Mouse (Mus musculus) liver, embryonic 11.5 days (tissue): ENCODE data around the gene Nell1. TPM values are rescaled to one million over a fixed set of nuclear protein-coding genes. Genes with fewer than 3 reads are reported as not detected.

ENCODE experiments used
- ATAC-seq: fragments of 200-750 bp; cut with Nextera tagmentation; replicated peaks from 2 replicates; pipeline ENCODE4 v1.8.0; 2017; ENCODE audit warnings: moderate number of reproducible peaks, mild to moderate bottlenecking, moderate TSS enrichment, moderate library complexity; ENCODE audit not compliant: low FRiP score
- DNase-seq: peaks from one replicate; pipeline ENCODE4 v3.0.0-alpha.2; 2017; ENCODE audit warnings: low spot score
- H3K27ac ChIP-seq: fragments of 300-500 bp; sonication (generic); 2 replicates; pipeline ENCODE4 v1.5.1; 2014; ENCODE audit warnings: mild to moderate bottlenecking, low read depth, low read length, control low read depth
- H3K27me3 ChIP-seq: fragments of 300-500 bp; sonication (generic); replicated peaks from 2 replicates; pipeline ENCODE4 v1.6.1; 2014; ENCODE audit warnings: low read length, mixed read lengths; ENCODE audit not compliant: control insufficient read depth, insufficient read depth
- H3K36me3 ChIP-seq: fragments of 300-500 bp; sonication (generic); 2 replicates; pipeline ENCODE4 v1.6.1; 2014; ENCODE audit warnings: mild to moderate bottlenecking, low read length, moderate library complexity, mixed read lengths; ENCODE audit not compliant: control insufficient read depth, insufficient read depth
- H3K4me1 ChIP-seq: fragments of 300-500 bp; sonication (generic); replicated peaks from 2 replicates; pipeline ENCODE4 v1.6.1; 2014; ENCODE audit warnings: low read length, mixed read lengths; ENCODE audit not compliant: control insufficient read depth, insufficient read depth
- H3K4me2 ChIP-seq: fragments of 300-500 bp; sonication (generic); 2 replicates; pipeline ENCODE4 v1.6.1; 2014; ENCODE audit warnings: mild to moderate bottlenecking, control low read depth, moderate library complexity
- H3K4me3 ChIP-seq: fragments of 300-500 bp; sonication (generic); 2 replicates; pipeline ENCODE4 v1.5.1; 2014; ENCODE audit warnings: low read depth, low read length, control low read depth
- H3K9ac ChIP-seq: fragments of 300-500 bp; sonication (generic); 2 replicates; pipeline ENCODE4 v1.6.1; 2014; ENCODE audit warnings: low read depth, low read length, control low read depth
- H3K9me3 ChIP-seq: fragments of 300-500 bp; sonication (generic); 2 replicates; pipeline ENCODE4 v1.6.1; 2016; ENCODE audit warnings: low read length, inconsistent platforms, mixed read lengths; ENCODE audit not compliant: control insufficient read depth
- WGBS: fragments of 180-500 bp; shearing (Covaris S2); extraction: QIAGEN DNeasy Blood & Tissue Kit; methylation state at CpG from one replicate; pipeline ENCODE4 v1.1.7; 2014; 5-methylcytosine and 5-hydroxymethylcytosine counted together
- polyA plus RNA-seq: library from polyadenylated mRNA; unstranded; fragments of >200 nt; fragmentation: Nextera tagmentation; extraction: Ambion mirVana; gene quantifications from 2 replicates; pipeline ENCODE4 v1.2.1, GENCODE M21; 2014

The Nell1 gene
- polyA plus RNA-seq, 1 experiment from 2014 or later = 1.7 TPM

DNA sequence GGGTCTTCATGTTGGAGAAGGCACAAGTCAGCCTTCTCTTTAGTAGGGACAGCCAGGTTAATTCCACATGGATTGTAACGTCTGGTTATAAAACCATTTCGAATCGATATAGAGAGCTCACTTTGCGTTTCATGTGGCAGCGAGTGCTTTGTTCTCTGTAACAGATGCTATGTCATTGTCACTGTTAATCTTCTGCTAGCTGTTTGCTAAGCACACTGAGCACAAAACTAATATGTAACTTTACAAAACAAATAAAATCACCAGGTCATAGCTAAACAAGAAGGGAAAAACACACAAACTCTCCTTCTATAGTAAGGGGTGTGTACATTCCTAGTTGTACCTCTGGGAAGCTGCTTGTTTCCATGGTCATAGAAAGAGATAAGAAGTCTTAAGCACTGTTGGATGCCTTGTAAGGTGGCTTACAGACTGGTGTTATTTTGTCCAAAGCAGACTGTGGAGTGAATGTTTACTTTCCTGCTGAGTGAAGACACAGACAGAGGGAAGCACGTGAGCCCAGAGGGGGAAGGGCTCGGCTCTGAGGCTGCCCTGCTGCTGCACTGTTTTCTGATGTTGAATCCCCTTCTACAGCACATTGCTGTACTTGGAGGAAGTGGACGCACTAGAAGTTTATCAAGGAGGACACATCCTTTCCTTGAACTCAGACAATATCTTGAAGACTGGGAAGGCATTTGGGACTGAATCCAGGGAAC, 131.1 kb downstream of the Nell1 start:
- Histone ChIP-seq H3K4me2 (no peak overlapping the region), H3K27ac (no peak overlapping the region)
- no peak; the same call in 1 of the 2 replicates for ATAC-seq

DNA sequence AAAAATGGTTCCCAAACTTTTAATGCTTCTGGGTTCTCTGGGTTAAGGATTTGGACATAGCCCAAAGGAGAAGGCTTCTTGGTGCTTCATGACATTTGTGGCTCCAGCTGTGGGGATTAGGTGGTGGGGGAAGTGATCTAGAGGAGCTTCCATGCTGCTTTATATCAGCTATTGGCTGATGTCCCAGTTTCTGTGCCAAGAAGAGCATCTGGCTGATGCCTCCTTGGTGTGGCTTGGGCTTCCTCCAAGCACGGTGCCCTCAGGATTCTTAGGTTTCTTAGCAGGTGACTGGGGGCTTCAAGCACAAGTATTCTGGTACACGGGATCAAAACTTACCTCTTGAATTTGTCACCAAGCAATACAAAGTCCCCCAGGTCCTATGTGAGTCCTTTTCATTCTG, 132.6 kb downstream of the Nell1 start:
- 87% methylated on average over 2 of the region's 2 CpGs for WGBS
- Histone ChIP-seq H3K4me2 (no peak overlapping the region), H3K36me3 (no peaks in the 10 kb centered on the region), H3K4me3 (no peak overlapping the region), H3K9ac (no peak overlapping the region), H3K9me3 (no peaks in the 10 kb centered on the region), H3K27me3 (no peaks in the 10 kb centered on the region), H3K27ac (no peak overlapping the region), H3K4me1 (no peaks in the 10 kb centered on the region)
- ATAC-seq (no peak), DNase-seq (no peak)

More for the DNA sequence above, 131.1 kb downstream of the Nell1 start:
- H3K4me3 ChIP-seq = no peak overlapping the region
- no peaks in the 10 kb centered on the region for H3K36me3 ChIP-seq
- WGBS = 50% methylated on average over 8 of the region's 8 CpGs
- no peak overlapping the region for H3K9ac ChIP-seq
- H3K27me3 ChIP-seq = no peaks in the 10 kb centered on the region
- no peaks in the 10 kb centered on the region for H3K4me1 ChIP-seq
- no peaks in the 10 kb centered on the region for H3K9me3 ChIP-seq
- DNase-seq = no peak

DNA sequence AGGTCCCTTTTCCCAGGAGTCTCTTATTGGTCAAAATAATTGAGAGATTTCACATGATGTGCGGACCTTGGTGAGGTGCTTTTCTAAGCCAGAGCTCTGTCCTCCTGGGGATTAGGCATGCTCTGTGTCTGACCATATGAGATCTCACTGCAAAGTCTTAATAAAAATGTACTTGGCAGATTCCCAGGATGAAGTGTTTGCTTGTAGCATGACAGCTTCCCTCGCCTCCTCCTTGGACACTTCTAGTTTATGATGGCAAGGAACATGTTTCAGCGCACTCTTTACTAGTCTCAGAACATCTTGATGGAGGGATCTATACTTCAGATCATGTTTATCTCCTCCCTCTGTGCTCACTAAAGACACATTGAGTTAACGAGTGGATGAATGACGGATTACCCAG, 143.7 kb downstream of the Nell1 start:
- H3K36me3 ChIP-seq = no peaks in the 10 kb centered on the region
- no peak for ATAC-seq
- no peak overlapping the region for H3K4me3 ChIP-seq
- DNase-seq = no peak
- H3K27me3 ChIP-seq = no peaks in the 10 kb centered on the region
- H3K9ac ChIP-seq = no peak overlapping the region
- H3K4me2 ChIP-seq = no peak overlapping the region
- no peak overlapping the region for H3K27ac ChIP-seq
- H3K9me3 ChIP-seq = no peaks in the 10 kb centered on the region
- H3K4me1 ChIP-seq = no peaks in the 10 kb centered on the region
- WGBS = 88% methylated on average over 5 of the region's 5 CpGs

DNA sequence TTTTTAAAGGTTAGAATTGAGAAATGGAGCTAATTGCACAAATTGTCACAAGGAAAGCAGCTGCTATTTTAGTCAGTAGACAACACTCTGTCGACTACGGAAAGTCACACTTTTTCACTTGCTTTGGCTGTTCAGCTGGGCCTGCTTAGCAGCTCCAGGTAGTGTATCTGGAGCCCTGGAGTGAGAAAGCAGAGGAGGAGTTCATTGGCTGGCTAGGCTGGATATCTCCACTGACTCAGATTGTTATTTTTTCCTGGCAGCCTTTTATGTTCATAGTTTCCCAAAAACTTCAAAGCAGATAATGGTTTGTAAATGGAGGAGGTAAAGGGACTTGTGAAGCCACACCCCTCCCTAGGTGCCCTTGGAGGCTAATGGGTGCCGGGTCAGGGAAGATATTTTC, 163.0 kb downstream of the Nell1 start:
- WGBS = 73% methylated on average over 3 of the region's 3 CpGs
- Histone ChIP-seq H3K4me2 (no peak overlapping the region), H3K4me3 (no peak overlapping the region), H3K4me1 (no peaks in the 10 kb centered on the region), H3K36me3 (no peaks in the 10 kb centered on the region), H3K27ac (no peak overlapping the region), H3K27me3 (no peaks in the 10 kb centered on the region), H3K9ac (no peak overlapping the region), H3K9me3 (no peaks in the 10 kb centered on the region)
- no peak for DNase-seq
- ATAC-seq = no peak

DNA sequence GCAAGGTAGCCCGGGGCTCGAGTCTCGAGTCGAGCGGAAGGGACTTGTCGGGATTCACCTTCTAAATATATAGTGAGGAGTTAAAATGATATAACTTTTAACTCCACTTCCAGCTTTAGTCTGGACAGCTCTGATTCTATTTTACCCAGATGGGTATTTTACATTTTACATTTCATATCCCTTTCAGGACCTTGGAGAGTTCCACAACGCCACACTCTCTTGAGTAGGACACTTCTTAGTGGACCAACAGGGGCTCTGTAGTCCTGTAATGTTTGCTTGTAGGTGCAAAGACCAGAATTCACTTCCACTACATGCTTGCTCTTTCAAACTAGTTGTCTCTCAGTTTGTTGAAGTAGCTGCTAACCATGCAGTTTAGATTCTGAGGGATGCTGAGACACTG, 174.7 kb downstream of the Nell1 start:
- H3K27ac ChIP-seq = no peak overlapping the region
- H3K4me3 ChIP-seq = no peak overlapping the region
- DNase-seq (no peak), ATAC-seq (no peak)
- 88% methylated on average over 7 of the region's 7 CpGs for WGBS
- no peak overlapping the region for H3K4me2 ChIP-seq
- no peaks in the 10 kb centered on the region for H3K4me1 ChIP-seq
- H3K36me3 ChIP-seq = no peaks in the 10 kb centered on the region
- no peaks in the 10 kb centered on the region for H3K27me3 ChIP-seq
- H3K9me3 ChIP-seq = no peaks in the 10 kb centered on the region; the same call in 1 of the 2 replicates
- no peak overlapping the region for H3K9ac ChIP-seq

DNA sequence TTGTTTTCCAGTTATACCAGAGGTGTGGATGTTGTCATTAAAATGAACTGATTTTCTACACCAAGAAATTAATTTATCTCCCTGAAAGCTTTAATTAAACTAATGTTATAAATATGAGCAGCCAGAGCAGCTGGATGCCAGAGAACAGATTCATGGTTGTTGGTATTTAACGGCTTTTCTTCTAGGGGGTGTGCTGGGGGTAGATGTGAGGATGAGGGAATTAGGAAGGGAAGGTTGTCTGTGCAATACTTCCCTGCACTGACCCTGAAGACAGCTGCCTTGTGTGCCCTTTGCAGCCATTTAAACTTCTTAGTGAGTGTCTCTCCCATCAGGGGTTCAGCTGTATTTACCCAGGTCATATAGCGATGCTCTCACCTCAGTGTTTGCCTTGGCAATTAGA, 176.2 kb downstream of the Nell1 start:
- no peaks in the 10 kb centered on the region for H3K4me1 ChIP-seq
- H3K27me3 ChIP-seq = no peaks in the 10 kb centered on the region
- no peak for ATAC-seq
- H3K36me3 ChIP-seq = no peaks in the 10 kb centered on the region
- DNase-seq = no peak
- H3K27ac ChIP-seq = no peak overlapping the region
- no peak overlapping the region for H3K4me3 ChIP-seq
- no peaks in the 10 kb centered on the region; the same call in 1 of the 2 replicates for H3K9me3 ChIP-seq
- H3K4me2 ChIP-seq = no peak overlapping the region
- 84% methylated on average over 2 of the region's 2 CpGs for WGBS
- H3K9ac ChIP-seq = no peak overlapping the region

DNA sequence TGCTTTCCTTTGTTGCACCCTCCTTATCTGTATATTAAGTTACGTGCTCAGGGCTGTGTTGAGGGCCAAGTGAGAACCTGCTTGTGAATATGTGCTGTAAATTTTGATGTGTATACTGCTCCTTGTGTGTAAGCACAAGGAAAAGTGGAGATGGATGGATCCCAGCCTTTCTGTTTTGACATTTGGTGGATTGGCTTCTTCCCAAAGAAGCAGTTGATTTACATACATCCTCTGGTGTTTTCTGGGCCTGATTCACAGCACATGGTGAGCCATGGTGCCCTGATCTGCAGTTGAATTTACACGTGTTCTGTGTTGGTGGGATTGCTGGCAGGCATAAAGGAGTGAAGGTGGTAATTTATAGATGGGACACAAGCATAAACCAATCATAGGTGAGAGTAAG, 179.0 kb downstream of the Nell1 start:
- no peaks in the 10 kb centered on the region for H3K4me1 ChIP-seq
- H3K27ac ChIP-seq = no peak overlapping the region
- WGBS = 66% methylated on average over 2 of the region's 2 CpGs
- no peak overlapping the region for H3K9ac ChIP-seq
- no peaks in the 10 kb centered on the region for H3K36me3 ChIP-seq
- DNase-seq = no peak
- H3K27me3 ChIP-seq = no peaks in the 10 kb centered on the region
- H3K4me3 ChIP-seq = no peak overlapping the region
- no peak overlapping the region for H3K4me2 ChIP-seq
- no peak for ATAC-seq
- no peaks in the 10 kb centered on the region; the same call in 1 of the 2 replicates for H3K9me3 ChIP-seq

DNA sequence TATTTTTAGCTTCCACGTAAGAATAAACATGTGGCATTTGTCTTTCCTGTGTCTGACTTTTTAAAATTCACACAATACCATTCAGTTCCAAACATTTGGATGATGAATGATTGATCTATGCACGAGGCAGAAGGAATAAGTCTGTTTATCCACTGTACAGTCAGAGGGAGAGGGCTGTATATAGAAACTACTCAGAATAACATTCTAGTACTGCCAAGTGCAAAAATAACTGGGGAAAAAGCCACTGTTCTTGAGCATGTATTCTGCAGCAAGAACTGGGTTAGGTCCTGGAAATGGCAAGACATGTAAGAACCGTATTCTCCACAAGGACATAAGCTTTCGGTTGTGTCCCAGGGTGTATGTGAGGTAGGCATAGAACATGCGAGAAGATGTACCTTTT, 187.9 kb downstream of the Nell1 start:
- H3K9me3 ChIP-seq = no peaks in the 10 kb centered on the region; the same call in 1 of the 2 replicates
- no peak for ATAC-seq

DNA sequence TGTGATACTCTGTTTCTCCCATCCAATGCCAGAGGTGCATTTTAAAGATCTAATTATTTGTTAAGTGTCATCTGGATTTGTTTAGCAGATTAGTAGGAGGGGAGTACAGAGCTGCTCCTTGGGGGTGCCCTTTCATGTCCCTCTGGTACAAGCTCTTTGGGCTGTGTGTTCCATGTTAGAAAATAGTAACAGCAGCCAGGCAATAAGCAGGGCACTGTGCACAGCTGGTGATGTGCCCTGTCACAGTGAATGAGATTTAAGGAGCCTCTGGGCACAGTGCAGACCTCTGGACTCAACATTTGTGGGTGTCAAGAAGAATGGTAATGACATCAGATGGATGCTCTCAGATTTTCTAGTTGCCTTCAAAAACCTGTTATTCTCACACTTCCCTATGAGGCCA, 194.1 kb downstream of the Nell1 start:
- Histone ChIP-seq H3K4me1 (no peaks in the 10 kb centered on the region), H3K27me3 (no peaks in the 10 kb centered on the region), H3K9me3 (no peaks in the 10 kb centered on the region), H3K4me2 (no peak overlapping the region), H3K27ac (no peak overlapping the region), H3K9ac (no peak overlapping the region), H3K36me3 (no peaks in the 10 kb centered on the region), H3K4me3 (no peak overlapping the region)
- no peak for ATAC-seq
- DNase-seq = no peak

More for the DNA sequence above, 187.9 kb downstream of the Nell1 start:
- Histone ChIP-seq H3K9ac (no peak overlapping the region), H3K27me3 (no peaks in the 10 kb centered on the region), H3K27ac (no peak overlapping the region), H3K4me3 (no peak overlapping the region), H3K4me2 (no peak overlapping the region), H3K4me1 (no peaks in the 10 kb centered on the region), H3K36me3 (no peaks in the 10 kb centered on the region)
- DNase-seq = no peak
- WGBS = 71% methylated on average over 5 of the region's 5 CpGs
